Mouse (Mus musculus) heart, postnatal 36 days (tissue): ENCODE data around the gene Pitx1. TPM values are rescaled to one million over a fixed set of nuclear protein-coding genes. Genes with fewer than 3 reads are reported as not detected.
A peak's percentile ranks its signal among the peaks of the same experiment; 100 is the strongest.

Experiments used
- DNase-seq, 2 experiments: peaks; one replicate each; pipeline ENCODE4 v3.0.0; 2021 to 2022
- intact Hi-C: fragments of 180-260 bp; cut with DNase I; formaldehyde crosslinking; loops from one replicate; pipeline ENCODE4 v1.15.1; 2025
- total RNA-seq, 2 experiments: library from RNA; stranded (reverse); gene quantifications; 2 replicates each; pipeline ENCODE4 v1.2.3; 2021

Gene Pitx1
- total RNA-seq = not detected

DNA sequence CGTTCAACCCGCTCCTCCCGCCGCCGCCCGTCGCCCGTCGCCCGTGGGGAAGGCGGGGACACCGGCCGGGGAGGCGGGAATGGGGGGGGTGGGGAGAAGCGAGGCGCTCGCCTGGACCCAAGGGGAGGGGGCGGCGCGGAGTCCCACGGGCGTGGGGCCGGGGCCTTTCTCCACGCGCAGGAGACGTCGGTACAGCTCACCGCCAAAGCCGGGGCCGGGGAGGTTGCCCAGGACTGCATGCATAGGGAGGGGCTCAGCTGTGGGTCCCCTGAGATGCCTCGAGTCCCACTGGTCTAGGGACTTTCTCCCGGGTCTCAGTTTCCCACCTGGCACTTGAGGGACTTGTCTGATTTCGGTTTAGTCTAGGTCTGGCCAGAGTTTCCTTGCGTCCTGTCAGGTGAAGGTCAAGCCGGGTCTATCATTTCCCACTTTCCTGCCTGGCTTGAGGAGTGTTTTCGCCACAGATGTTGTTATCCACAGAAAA, at the start of gene Pitx1:
Gene Pitx1 (minus strand): TSS at position 51 of the 484 bp plus-strand sequence.
- intact Hi-C loops = no loop called here
- no peak for DNase-seq

DNA sequence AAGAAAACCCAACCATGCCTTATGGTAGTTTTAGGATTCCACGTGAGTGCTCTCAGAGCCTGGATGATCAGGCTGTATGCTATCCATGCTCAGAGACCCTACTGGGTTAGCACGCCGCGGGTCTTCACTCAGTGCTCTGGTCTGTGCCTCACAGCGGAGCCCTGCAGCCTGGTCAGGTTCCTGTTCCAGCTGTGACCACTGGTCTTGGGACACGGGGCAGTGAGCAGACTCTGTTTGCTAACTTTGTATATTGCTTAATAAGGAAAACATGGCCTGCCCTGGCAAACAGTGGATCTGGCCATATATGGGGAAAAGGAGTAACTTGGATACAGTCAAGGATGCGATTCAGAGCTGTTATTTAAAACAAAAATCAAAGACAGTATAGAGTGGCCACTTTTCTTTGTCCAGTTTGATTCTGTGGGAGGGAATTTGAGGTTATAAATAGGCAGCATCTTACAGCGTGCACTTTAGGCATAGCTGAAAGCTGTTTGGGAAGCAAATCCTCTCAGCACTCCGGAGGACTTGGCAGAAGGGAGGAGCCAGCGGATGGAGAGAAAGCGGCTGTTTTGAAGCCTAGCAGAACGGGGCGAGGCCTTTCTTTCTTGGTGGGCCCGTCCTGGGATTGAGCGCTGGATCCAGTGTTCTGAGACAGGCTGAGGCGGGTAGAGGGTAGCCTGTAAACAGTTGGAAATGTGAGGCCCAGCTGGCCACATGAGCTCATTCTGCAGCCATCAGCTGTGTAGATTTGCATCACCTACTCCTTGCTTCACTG, 45.6 kb upstream of the Pitx1 start:
- no peak for DNase-seq
- intact Hi-C loops = no loop called here

DNA sequence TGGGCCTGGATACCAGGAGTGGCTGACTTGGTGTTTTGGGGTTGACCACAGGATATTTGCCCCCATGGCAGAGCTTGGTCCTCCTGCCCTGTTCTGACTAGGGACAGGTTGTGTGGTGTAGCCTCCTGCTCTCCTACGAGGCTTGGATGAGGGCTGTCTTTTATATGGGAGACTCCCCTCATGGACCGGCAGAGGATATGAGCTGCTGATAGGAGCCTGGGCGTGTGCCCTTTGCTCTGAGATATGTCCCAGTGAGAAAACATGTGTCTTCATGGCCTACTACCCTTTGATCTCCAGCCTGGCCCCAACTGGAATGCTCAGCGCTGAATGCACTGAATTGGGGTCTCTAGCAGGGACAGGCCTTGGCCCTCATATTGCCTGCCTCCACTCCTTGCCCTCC, 42.4 kb upstream of the Pitx1 start:
- DNase-seq = no peak
- intact Hi-C loops = no loop called here

DNA sequence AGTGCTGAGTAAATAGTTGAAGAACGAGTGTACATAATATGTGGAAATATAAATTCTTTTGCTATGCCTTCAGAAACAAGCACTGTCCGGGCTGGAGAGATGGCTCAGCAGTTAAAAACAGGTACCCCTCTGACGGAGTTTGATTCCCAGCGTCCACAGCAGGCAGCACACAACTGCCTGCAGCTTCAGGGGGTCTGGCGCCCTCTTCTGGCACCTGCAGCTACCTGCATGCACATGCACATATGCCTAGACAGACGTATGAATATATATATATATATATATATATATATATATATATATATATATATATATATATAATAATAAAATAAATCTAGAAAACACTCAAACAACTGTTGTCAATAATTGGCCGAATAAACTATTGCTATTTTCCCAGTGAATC, 35.4 kb upstream of the Pitx1 start:
- no peak for DNase-seq
- intact Hi-C loops = no loop called here

DNA sequence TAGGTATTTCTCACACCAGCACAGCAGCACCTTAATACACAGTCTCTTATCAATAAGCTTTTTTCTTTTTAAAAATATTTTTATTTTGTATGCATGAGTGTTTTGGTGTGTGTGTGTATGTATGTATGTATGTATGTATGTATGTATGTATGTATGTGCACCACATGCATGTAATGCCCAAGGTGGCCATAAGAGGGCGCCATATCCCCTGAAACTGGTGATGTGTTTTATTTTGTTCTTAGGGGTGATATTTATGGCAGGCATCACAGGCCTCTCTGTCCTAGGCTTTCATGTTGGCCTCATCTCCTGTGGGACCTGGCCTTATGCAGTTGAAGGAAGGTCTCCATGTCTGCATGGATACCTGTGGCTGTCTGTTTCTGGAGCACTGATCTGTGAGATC, 34.0 kb upstream of the Pitx1 start:
- intact Hi-C loops = no loop called here
- no peak for DNase-seq

DNA sequence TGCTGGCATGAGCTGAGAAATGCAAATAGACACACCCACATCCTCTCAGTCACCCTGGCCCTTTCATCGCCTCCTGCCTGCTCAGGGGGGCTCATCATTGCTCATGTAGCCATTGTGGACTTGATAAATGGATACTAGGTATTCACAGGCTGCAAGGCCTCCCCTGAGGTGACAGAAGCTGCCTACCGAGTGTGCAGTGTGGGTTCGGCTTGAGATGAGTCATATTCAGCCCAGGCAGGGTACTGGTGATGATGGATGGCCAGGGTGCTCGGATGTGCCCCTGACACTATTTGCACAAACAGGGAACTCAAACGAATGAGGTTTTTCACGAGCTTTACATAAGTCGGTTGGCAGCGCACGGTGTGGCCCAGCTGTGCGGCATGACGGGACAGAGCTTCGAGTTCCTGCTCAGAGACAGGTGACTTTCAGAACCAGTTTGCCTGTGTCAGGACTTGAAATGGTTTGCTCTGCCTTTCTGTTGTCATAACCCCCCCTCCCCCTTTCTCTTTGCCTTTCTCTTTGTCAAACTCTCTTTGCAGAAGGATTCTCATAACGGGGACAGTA, 31.6 kb upstream of the Pitx1 start:
- intact Hi-C loops = no loop called here
- no peak for DNase-seq

DNA sequence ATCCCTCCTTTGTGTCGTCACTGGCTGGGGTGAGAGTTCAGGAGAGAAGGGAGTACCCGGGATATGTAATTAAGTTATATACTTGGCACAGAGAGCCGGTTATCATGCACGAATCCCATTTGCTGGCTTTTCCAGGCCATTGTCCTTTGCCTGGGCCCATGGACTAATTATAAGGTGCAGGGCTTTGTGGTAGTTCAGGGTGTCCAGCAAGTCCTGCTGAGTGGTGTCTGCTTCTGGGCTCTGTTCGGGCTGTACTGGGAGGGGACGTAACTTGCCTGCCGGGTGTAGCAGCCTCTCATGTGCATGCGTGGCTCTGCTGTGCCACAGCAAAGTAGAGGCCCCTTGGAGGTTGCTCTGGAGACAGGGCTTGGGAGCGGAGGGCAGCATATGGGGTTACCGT, 24.5 kb upstream of the Pitx1 start:
- DNase-seq = no peak
- intact Hi-C loops = no loop called here

DNA sequence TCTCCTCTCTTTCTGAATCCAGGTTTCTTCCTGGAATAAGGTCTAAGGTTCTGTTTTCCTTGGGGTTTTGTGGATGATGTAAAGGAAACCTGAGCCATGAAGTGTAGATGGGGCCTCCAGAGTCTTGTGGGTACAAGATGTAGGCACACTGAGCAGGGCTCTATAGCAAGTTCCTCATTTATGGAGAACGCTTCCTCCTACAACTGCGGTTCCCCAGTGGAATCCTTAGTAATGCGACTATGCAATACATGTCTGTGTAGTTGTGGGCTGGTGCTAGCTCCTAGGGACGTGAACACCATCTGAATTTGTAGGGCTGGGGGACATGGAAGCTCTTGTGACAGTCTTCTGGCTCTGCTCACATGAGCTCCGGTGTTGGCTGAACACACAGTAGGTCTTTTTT, 22.5 kb upstream of the Pitx1 start:
- intact Hi-C loops = no loop called here
- no peak for DNase-seq

DNA sequence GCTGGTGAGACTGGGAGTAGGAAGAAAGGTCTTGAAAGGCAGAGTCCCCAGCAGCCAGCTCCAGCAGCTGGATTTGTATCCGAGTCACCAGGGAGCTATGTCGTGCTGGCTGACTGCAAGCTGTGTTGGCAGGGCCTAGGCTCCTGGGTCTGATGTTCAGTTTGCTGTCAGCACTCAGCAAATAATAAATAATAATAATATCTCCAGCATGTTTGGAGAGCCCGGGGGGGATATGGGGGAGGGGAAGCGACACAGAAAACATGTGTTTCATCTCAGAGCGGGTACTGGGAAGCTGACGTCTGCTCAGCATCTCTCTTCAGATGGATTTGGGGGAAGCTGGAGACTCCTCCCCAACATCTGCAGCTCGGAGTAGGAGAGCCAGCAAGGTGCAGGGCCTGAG, 19.8 kb upstream of the Pitx1 start:
- no peak for DNase-seq

DNA sequence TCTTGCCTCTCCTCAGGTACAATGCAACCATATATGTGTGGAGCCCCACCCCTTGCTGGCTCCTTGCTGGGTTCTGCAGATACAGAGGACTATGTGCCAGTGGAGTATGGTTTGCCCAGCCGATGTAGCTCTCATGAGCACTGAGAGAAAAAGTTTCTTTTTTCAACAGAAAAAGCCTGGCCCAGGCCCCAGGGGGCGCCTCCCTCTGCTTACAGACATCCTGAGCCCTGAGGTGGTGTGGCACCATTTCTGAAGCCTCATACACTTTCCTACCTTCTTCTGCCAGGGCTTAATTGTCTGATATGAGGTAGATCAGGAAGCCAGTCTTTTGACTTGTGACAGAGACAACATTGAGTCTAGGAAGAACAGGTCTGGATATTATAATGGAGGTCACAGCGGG, 16.2 kb upstream of the Pitx1 start:
- intact Hi-C loops = loop anchor here (5.0 kb wide), 1 partner anchor 110 kb away; no protein-coding TSS in a partner anchor
- no peak for DNase-seq

More for the DNA sequence above, 19.8 kb upstream of the Pitx1 start:
- intact Hi-C loops = no loop called here

DNA sequence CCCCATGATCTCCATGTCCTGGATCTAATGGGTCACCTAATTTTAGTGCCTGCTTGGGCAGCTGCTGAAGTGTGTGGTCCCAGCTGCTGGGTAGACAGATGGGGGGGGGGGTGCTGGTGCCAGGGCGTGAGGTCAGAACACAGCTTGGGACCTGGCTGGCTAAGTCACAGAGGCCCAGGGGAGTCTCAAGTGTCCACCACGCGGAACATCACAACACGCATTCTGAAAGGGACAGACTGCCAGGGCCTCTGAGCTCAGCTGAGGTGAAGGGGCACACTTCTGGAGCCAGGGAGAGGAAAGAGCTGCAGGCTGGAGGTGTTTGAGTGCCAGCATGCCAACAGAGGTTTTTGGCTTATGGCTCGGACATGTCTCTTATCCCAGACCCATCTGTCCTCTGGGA, 14.7 kb upstream of the Pitx1 start:
- intact Hi-C loops = loop anchor here (5.0 kb wide), 1 partner anchor 112 kb away; no protein-coding TSS in a partner anchor

DNA sequence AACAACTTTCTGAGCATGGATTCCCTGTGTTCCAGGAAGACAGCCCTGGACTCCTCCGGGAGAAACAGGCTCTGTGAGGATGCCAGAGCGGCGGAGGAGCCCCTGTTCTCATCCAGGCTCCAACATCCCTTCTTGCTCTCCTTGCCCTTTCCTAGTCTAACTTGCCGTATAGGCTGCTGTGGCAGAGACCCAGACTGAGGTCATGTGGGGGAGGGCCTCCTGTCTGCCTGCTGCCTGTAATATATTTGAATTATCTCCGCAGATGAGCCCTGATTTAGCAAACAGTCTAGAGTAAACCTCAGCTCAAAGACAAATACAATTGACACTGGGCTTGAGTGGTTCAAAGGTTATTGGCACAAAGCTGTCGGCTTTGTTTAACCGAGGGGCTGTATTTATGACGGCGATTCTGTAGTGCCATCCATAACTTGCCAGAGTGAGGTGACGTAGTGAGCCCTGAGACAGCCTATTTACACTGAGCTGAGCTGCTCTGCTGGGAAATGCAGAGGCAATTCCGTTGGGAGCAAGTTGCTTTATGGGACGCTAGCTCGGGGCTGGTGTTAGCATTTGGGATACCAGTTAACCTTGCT, 12.7 kb upstream of the Pitx1 start:
- intact Hi-C loops = no loop called here

More for the DNA sequence above, 14.7 kb upstream of the Pitx1 start:
- no peak for DNase-seq

DNA sequence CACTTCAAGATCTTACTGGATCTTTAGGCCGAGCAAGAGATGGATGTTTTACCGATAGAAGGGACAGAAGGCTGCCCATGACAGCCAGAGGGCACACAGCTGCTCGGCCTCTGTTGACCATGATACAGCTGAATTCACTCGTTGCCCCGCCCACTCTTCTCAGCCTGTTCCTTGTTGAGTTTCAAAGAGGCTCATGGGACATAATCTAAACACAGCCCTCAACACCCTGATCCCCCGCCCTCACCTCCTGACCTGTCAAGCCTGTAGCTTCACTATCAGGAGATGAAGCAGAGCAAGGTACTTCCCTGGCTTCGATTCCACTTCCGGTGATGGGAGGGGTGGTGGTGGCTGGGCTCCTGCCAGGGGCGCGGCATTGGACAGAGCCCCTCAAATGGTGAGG, 11.8 kb upstream of the Pitx1 start:
- no peak for DNase-seq
- intact Hi-C loops = no loop called here

More for the DNA sequence above, 12.7 kb upstream of the Pitx1 start:
- DNase-seq = no peak

DNA sequence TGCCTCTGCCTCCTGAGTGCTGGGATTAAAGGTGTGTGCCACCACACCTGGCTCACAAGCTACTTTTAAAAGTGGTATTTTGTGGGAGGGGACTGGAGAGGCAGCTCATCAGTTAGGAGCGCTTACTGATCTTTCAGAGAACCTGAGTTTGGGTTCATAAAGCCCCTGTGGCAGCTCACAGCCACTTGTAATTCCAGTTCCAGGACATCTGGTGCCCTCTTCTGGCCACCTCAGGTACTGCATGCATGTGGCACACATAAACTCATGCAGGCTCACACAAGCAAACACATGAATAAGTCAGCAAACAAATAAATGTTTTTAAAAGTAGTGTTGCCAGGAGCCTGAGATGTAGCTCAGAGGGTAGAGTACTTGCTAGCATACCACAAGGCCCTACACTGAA, 7.7 kb upstream of the Pitx1 start:
- intact Hi-C loops = no loop called here
- no peak for DNase-seq

DNA sequence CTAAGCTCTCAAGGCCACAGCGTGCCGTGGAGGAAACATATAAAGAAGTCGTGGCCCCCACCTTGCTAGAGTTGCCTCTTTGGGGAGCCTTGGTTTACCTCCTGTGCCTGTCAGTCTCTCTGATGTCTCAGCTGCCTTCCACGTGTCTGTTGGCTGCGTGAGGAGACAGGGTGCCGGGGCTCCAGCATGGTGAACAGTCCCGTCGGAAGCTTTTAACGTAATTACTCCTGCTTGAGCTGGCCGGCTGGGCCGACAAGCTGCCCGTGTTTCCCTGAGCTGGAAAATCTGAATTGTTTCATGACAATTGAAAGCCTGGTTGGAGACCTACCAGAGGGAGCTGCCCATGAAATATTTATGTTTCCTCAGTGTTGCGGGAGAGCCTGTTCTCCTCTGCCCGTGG, 4.2 kb upstream of the Pitx1 start:
- DNase-seq = no peak
- intact Hi-C loops = no loop called here

DNA sequence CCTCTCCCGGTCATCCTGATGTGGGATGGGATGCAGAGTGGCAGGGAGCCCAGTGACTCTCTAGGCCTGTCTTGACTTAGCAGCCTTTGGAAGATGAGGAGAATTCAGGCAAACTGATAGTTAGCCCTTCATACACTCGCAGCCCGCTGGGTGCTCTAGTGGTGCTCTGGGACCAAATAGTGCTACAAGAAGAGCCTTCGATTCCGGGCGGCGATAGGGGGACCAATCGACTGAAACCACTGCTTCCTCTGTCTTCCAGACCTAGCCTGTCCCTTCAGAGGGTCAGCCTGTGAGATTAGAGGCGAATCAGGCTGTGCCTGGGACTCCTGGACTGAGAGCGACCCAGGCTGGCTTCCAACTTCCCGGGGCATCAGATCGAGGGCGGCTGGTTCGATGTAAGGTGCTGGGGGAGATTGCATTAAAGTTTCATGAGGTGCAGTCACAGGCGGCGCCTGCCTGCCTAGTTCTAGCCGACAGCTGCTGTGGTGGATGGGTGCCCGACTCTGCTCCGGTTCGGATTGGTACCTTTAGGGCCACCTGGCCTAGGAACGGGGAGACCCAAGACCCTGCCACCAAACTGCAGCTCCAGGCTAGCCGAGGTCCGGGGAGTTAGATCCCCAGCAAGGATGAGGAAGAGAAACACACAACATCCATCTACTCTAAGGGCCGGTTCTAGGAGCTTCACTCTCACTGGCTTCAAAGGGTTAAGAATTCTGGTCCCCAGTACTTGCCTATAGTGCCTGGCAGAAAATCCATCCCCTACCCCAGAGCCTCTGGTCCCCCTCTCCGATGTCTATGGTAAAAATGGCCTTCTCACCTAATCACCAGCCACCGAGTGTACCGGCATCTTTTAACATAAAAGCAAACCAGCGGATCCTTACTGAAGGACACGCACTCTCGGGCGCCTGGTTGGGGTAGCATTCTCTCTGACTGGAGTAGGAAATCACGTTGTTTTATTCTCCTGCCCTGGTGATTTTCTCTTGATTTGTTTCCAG, 1.1 kb upstream of the Pitx1 start:
- DNase-seq = no peak
- intact Hi-C loops = no loop called here

DNA sequence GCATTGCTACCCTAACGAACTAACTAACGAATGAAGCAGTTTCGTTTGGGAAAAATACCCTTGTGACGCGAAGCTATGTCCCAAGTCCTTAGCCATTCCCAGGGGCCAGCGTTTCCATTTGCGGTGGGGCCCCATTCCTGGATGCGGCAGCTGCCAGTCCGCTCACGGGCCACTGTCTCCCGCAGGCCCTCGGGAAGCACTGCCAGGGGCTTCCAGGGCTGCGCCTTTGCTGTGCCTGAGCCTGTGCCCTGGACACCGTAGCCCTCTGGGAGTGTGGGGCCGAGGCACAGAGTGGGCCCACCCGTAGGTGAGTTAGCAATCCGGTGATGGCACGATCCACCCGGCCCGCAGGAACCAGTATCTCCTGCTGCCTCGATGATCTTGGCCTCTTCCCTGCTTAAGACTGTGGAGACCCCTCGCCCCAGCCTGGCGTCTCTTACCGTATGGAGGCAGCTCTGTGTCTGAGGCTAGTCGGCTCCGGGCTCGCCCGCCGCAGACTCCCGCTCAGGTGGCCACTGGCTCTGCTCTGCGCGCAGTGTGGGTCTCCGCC, 369 bp downstream of the Pitx1 start:
- peak in 1 of 2 experiments; percentile 19 for DNase-seq
- intact Hi-C loops = no loop called here

DNA sequence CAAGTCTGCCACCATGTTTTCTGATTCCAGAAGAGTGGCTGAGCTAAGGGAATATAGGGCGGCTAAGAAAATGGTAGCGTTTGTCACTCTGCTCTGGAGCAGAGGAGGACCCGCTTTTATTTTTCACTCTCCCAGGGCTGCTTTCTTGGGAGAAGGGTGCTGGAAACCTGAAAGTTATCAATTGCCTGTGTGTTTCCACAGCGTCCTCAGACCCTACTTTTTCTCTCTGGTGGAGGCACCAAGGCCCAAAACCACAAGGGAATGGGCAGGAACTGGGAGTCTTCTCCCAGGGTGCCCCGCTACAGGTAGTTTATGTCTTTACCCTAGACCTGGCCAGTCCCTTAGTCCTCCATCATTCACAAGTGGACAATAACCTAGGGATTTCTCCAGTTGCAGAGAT, 1.3 kb downstream of the Pitx1 start:
- intact Hi-C loops = no loop called here
- DNase-seq = no peak

DNA sequence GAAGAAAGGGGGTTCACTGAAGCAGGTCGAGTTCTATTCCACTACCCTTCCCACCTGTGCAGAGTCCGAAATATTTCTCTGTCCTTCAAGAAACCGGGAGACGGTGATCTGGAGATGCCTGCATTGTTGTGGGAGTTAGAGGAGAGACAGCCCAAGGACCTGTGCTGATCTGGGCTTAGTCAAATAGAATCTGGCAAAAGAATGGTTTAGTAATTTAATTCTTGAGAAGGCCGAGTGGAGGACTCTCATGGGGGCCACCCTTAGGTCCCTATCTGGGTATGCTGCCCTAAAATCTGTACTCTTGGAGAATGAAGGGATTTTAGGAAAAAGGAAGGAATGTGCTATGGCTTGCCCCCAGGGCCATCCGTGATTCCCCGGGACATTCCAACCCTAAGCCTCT, 2.1 kb downstream of the Pitx1 start:
- intact Hi-C loops = no loop called here
- DNase-seq = no peak

DNA sequence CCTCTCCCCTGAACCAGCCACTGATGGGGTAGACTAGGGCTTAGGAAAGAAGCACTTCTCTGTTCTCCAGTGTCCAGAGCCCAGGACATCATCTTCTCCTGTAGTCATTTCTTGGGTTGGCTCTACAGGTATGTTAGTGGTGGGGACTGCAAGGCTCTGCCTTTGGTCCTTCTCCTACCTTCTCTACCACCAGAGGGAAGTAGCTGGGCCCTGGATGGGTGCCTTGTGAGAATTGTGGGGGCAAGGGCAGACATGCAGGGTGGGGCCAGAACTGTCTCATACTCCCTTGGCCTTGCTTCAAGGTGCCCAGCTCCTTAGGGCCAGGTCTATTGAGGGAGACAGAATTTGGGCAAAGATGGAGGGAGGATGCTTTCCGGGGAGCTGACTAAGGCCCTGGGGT, 3.4 kb downstream of the Pitx1 start:
- intact Hi-C loops = no loop called here
- DNase-seq = no peak
